Mouse (Mus musculus) naive thymus-derived CD4-positive, alpha-beta T cell, adult 2 months (primary cell): ENCODE data around the gene Gm17545.

Experiments used
- DNase-seq: peaks from one replicate; pipeline ENCODE4 v3.0.0-alpha.2; 2011; ENCODE audit warnings: low read depth

The Gm17545 gene

GRCm38 (mm10) chr9:22494203-22494807 is 40.2 kb downstream of the Gm17545 start:
- no peak for DNase-seq

GRCm38 (mm10) chr9:22495133-22495532 is 41.0 kb downstream of the Gm17545 start:
- no peak for DNase-seq

DNA sequence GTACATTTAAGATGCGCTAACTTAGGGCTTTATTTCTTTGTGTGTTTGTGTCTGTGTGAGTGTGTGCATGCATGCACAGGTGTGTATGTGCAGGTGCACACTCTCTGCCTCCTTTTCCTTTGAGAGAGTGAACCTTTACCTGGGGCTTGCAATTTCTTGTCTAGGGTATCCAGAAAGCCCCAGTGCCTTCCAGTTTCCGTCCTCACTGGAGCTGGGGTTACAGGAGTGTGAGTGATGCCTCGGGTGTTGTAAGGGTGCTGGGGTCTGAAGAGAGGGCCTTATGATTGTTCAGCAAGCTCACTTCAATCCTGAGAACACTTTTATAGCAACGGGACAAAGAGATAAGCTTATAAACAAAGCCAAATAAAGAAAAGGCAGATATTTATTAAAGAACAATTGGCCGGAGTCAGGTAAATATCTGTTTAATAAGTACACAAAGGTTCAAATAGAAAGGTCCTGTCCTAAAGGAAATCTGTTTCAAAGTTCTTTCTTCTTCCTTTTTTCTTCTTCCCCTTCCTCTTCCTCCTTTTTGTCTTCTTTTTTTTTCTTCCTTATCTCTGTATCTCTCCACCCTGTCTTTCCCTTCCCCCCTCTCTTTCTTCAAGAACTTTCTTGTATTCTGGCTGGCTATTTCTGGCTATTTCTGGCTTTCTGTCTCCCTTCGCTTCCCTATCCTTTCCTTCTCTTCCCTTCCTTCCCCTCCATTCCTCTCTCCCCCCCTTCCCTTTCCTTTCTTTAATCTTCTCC is 43.1 kb downstream of the Gm17545 start:
- DNase-seq = no peak

- no peak for DNase-seq
Observed at GRCm38 (mm10) chr9:22502972-22503371, 48.9 kb downstream of the Gm17545 start.

- DNase-seq = no peak
Observed at GRCm38 (mm10) chr9:22503581-22503980, 49.5 kb downstream of the Gm17545 start.

DNA sequence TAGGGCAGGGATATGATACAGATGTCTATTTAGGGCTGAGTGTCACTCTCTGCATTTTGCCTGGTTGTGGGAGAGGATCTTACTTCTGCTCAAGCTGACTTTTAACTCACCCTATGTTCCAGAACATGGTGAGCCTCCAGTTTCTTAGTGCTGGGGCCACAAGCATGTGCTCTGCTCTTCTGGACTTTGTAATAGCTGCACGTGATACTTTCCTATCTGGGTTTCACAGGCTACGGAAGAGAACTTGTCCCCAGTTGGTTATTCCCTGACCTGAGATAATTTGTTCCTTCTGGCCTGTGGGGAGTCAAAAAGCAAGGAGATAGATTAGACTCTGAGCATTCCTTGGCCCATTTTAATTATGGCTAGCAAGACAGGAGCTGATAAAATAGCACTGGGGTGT is 51.5 kb downstream of the Gm17545 start:
- DNase-seq = no peak
